Mouse (Mus musculus) thymus, adult 2 months (tissue): ENCODE measurements around the gene Idh3b. TPM values are rescaled to one million over a fixed set of nuclear protein-coding genes. Genes with fewer than 3 reads are reported as not detected.
A peak's percentile ranks its signal among the peaks of the same experiment; 100 is the strongest.

ENCODE experiments used
- DNase-seq: peaks from one replicate; pipeline ENCODE4 v3.0.0; 2021
- H3K27ac ChIP-seq: fragments of 200-500 bp; 2 replicates; pipeline ENCODE4 v1.5.1; 2012; ENCODE audit warnings: low read length, control low read depth; ENCODE audit not compliant: control insufficient read depth, insufficient read depth
- H3K27me3 ChIP-seq: fragments of 200-500 bp; 2 replicates; pipeline ENCODE4 v1.6.1; 2012; ENCODE audit warnings: mild to moderate bottlenecking, low read length, moderate library complexity, mixed read lengths; ENCODE audit not compliant: control insufficient read depth, insufficient read depth
- H3K36me3 ChIP-seq: fragments of 200-500 bp; 2 replicates; pipeline ENCODE4 v1.6.1; 2012; ENCODE audit warnings: mild to moderate bottlenecking, low read length, moderate library complexity; ENCODE audit not compliant: control insufficient read depth, insufficient read depth
- H3K4me1 ChIP-seq: fragments of 200-500 bp; replicated peaks from 2 replicates; pipeline ENCODE4 v1.6.1; 2012; ENCODE audit warnings: low read length; ENCODE audit not compliant: control insufficient read depth, insufficient read depth
- H3K4me3 ChIP-seq: fragments of 200-500 bp; 2 replicates; pipeline ENCODE4 v1.5.1; 2012; ENCODE audit warnings: mild to moderate bottlenecking, low read length, control low read depth, moderate library complexity; ENCODE audit not compliant: control insufficient read depth, insufficient read depth
- CTCF ChIP-seq: fragments of 200-500 bp; IDR thresholded peaks from 2 replicates; pipeline ENCODE4 v1.5.1; 2012; ENCODE audit warnings: mild to moderate bottlenecking, control low read depth, low read length, moderate library complexity, borderline replicate concordance; ENCODE audit not compliant: control insufficient read depth, poor library complexity, insufficient read depth; ENCODE audit errors: extremely low read depth
- POLR2A ChIP-seq: fragments of 200-500 bp; IDR thresholded peaks from 2 replicates; pipeline ENCODE4 v1.6.1; 2012; ENCODE audit warnings: mild to moderate bottlenecking, low read length, control low read depth, moderate library complexity; ENCODE audit not compliant: control insufficient read depth, poor library complexity, insufficient read depth; ENCODE audit errors: extremely low read depth
- WGBS: fragments of 180-500 bp; shearing (Covaris S2); methylation state at CpG from one replicate; pipeline ENCODE4 v1.1.7; 2018; 5-methylcytosine and 5-hydroxymethylcytosine counted together
- polyA plus RNA-seq: library from polyadenylated mRNA; depleted of rRNA; stranded (reverse); fragments of >200 nt; gene quantifications from 2 replicates; pipeline ENCODE4 v1.2.3, GENCODE M21; 2012

Gene Idh3b
- polyA plus RNA-seq, 1 experiment: 237 TPM

DNA sequence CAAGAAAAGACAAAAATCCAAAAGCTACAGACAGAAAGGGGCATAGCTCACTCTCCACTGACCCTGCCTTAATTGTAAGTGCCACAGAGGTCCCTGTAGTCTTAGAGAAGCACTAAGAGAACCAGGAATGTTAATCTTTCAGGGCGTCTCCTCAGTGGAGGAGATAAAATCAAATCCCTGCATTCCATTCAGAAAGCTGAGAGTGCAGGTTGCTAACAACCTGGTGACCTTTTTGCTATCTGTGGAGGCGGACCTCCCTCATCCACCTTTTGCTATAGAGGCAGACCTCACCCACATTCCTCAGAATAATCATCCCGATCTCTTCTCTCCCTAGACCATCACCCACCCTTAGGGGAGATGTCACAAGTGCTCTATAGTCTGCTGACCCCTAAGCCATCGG, 4.7 kb upstream of the Idh3b start:
- H3K36me3 ChIP-seq: no peaks in the 10 kb centered on the region
- no peak overlapping the region for H3K4me3 ChIP-seq
- peaks cover 8% of the 10 kb centered on the region; the same call in 1 of the 2 replicates for H3K27me3 ChIP-seq
- TF ChIP-seq CTCF (no peak), POLR2A (no peak)
- H3K27ac ChIP-seq: no peak overlapping the region
- WGBS: 86% methylated on average over 4 of the region's 4 CpGs
- no peaks in the 10 kb centered on the region; the same call in 1 of the 2 replicates for H3K4me1 ChIP-seq
- no peak for DNase-seq

DNA sequence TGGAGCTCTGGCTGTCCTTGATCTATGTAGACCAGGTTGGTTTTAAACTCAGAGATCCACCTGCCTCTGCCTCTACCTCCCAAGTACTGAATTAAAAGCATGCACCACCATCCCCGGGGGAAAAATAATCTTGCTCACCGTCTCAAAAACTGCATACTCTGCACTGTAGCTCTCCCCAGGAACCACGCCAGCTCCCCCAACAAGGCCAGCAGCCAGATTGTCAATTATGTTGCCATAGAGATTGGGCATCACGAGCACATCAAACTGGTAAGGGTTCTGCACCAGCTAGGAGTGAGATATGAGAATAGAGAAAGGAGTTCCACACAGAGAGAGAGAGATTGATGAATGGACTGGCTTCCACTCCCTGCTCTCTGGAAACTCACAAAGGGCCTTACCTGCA, 3.5 kb downstream of the Idh3b start:
- 88% methylated on average over 4 of the region's 4 CpGs for WGBS
- peaks cover 8% of the 10 kb centered on the region for H3K4me1 ChIP-seq

DNA sequence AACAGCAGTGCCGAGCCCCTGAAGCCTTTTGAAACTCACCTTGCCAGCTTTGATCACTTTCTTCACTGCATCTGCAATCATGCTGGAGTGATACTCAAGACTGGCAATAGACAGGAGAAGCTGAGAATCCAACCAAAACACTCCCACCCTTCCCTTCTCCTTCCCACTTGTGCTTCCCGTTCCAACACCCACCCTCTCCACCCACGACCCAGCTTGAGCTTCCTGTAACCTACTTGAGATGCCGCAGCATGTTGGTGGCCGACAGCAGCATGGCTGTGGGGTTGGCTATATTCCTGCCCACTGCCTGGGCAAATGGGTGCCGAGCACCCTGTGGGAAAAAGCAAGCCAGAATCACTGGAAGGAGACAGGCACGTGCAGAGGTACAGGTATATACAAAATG, 4.1 kb downstream of the Idh3b start:
- no peak overlapping the region for H3K4me3 ChIP-seq
- H3K27ac ChIP-seq: no peak overlapping the region
- no peaks in the 10 kb centered on the region for H3K27me3 ChIP-seq
- TF ChIP-seq POLR2A: no peak
- TF ChIP-seq CTCF: no peak
- no peak for DNase-seq
- H3K4me1 ChIP-seq: peaks cover 10% of the 10 kb centered on the region
- WGBS: 73% methylated on average over 7 of the region's 7 CpGs
- peaks cover 47% of the 10 kb centered on the region for H3K36me3 ChIP-seq

More for the DNA sequence above, 3.5 kb downstream of the Idh3b start:
- no peak for DNase-seq
- TF ChIP-seq CTCF (no peak), POLR2A (no peak)
- no peak overlapping the region for H3K4me3 ChIP-seq
- H3K27me3 ChIP-seq: no peaks in the 10 kb centered on the region
- no peak overlapping the region for H3K27ac ChIP-seq
- H3K36me3 ChIP-seq: peaks cover 42% of the 10 kb centered on the region

DNA sequence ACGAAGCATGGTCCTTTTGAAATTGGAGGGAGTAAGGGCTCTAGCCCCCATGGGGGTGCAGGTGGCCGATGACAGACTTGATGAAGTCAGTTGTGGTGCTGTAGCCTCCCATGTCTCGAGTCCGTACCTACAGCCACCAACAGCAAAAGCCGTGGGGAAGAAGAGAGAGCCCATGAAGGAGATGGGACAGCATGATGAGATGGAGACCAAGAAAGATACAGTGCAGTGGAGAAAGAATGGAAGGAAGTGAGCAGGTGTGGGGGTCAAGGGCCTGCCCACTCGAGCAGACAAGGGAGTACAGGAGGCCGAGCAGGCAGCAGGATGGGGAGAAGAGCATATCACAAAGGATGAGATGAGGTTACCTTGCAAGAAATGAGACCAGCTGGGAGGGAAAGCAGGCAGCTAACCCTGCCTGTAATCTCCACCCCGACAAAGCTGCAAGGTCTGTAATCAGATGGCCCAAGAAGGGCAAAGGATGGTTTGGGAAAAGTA, 4.7 kb downstream of the Idh3b start:
- no peak for DNase-seq
- no peak overlapping the region for H3K4me3 ChIP-seq
- peaks cover 14% of the 10 kb centered on the region for H3K4me1 ChIP-seq
- 77% methylated on average over 8 of the region's 8 CpGs for whole genome bisulfite sequencing
- H3K27me3 ChIP-seq: no peaks in the 10 kb centered on the region
- H3K36me3 ChIP-seq: peaks cover 47% of the 10 kb centered on the region
- TF ChIP-seq POLR2A (no peak), CTCF (no peak)
- H3K27ac ChIP-seq: no peak overlapping the region

DNA sequence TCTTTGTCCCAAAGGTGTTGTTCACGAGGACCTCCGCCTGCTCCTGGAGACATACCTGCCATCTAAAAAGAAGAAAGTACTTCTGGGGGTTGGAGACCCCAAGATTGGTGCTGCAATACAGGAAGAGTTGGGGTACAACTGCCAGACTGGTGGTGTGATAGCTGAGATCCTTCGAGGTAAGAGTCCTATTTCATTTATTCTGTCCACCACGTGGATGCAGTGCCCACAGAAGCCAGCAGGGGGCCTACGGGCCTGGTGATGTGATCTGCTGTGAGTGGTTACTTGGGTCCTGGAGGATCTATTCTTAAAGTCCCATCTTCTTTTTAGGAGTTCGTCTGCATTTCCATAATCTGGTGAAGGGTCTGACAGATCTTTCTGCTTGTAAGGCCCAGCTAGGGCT, 8.7 kb downstream of the Idh3b start:
- no peak for TF ChIP-seq POLR2A
- 0 out of 2 replicates have a peak, but pooled peaks have one; percentile 38 for TF ChIP-seq CTCF
- Histone ChIP-seq H3K4me3 (no peak overlapping the region), H3K27me3 (no peaks in the 10 kb centered on the region), H3K36me3 (peaks cover 41% of the 10 kb centered on the region), H3K4me1 (peaks cover 7% of the 10 kb centered on the region; the same call in 1 of the 2 replicates), H3K27ac (no peak overlapping the region)
- 60% methylated on average over 6 of the region's 6 CpGs for WGBS
- DNase-seq: peak; percentile 46

DNA sequence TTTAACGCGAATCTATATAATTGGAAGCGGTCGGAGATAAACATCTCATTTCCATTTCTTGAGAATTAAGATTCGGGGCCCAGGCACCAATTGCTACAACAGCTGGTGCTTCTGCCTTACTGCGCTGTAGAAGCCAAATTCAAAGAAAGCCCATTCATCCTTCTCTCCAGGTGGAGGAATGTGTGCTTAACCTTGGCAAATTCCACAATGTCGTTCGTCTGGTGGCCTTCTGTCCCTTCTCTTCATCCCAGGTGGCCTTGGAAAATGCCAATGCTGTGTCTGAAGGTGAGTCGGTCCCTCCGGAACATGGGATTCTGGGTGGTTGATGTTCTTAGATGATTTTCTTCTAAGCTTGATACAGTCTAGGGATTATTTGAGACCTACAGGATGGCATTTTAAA, 9.5 kb downstream of the Idh3b start:
- Histone ChIP-seq H3K36me3 (peaks cover 33% of the 10 kb centered on the region), H3K27me3 (no peaks in the 10 kb centered on the region), H3K4me3 (peak overlapping the region; percentile 73), H3K4me1 (peaks cover 7% of the 10 kb centered on the region; the same call in 1 of the 2 replicates), H3K27ac (0 out of 2 replicates have a peak overlapping the region, but pooled peaks have one; percentile 2)
- TF ChIP-seq POLR2A (no peak), CTCF (no peak)
- no peak for DNase-seq
- WGBS: 3% methylated on average over 10 of the region's 10 CpGs
